Mouse (Mus musculus) myocyte (in vitro differentiated cells): ENCODE data around the gene Phf14. TPM values are rescaled to one million over a fixed set of nuclear protein-coding genes. Genes with fewer than 3 reads are reported as not detected.

Experiments
- H3K27me3 ChIP-seq: one replicate; pipeline ENCODE4 v1.6.1; 2011; ENCODE audit not compliant: control insufficient read depth, insufficient read depth, insufficient read length
- H3K36me3 ChIP-seq: one replicate; pipeline ENCODE4 v1.6.1; 2011; ENCODE audit not compliant: control insufficient read depth, insufficient read depth
- H3K4me2 ChIP-seq: one replicate; pipeline ENCODE4 v1.6.1; 2011; ENCODE audit warnings: low read depth, control low read depth
- H3K4me3 ChIP-seq: one replicate; pipeline ENCODE4 v1.5.1; 2011; ENCODE audit warnings: mild to moderate bottlenecking, control low read depth, moderate library complexity
- H3K79me2 ChIP-seq: one replicate; pipeline ENCODE4 v1.6.1; 2011; ENCODE audit not compliant: control insufficient read depth, insufficient read depth
- H3ac ChIP-seq: one replicate; pipeline ENCODE4 v1.6.1; 2011; ENCODE audit not compliant: control insufficient read depth, insufficient read length
- CEBPB ChIP-seq: IDR thresholded peaks from 2 replicates; pipeline ENCODE4 v1.6.1; 2011; ENCODE audit warnings: mild to moderate bottlenecking, moderate library complexity; ENCODE audit not compliant: poor library complexity, insufficient read depth, severe bottlenecking
- E2F4 ChIP-seq: IDR thresholded peaks from one replicate; pipeline ENCODE4 v1.6.1; 2011; ENCODE audit warnings: mild to moderate bottlenecking, control low read depth, moderate library complexity; ENCODE audit not compliant: insufficient read depth
- MAX ChIP-seq: IDR thresholded peaks from one replicate; pipeline ENCODE4 v1.6.1; 2011; ENCODE audit warnings: low read depth, mild to moderate bottlenecking, control low read depth
- MYOD1 ChIP-seq, 3 experiments: IDR thresholded peaks; one replicate each; pipeline ENCODE4 v1.6.1; 2011; ENCODE audit warnings: control low read depth in 2 of 3, low read depth in 2 of 3, mild to moderate bottlenecking in 2 of 3, moderate library complexity in 1 of 3; ENCODE audit not compliant: insufficient read length in 2 of 3, control insufficient read depth in 1 of 3
- MYOG ChIP-seq, 3 experiments: IDR thresholded peaks; one replicate each; pipeline ENCODE4 v1.6.1; 2011; ENCODE audit warnings: control low read depth in 2 of 3, low read depth in 2 of 3, mild to moderate bottlenecking in 2 of 3; ENCODE audit not compliant: insufficient read length in 2 of 3, control insufficient read depth in 1 of 3, insufficient read depth in 1 of 3
- POLR2A ChIP-seq: IDR thresholded peaks from one replicate; pipeline ENCODE4 v1.6.1; 2011; ENCODE audit warnings: low read depth, mild to moderate bottlenecking, control low read depth, moderate library complexity; ENCODE audit not compliant: insufficient read length
- POLR2AphosphoS2 ChIP-seq: IDR thresholded peaks from one replicate; pipeline ENCODE4 v1.6.1; 2011; ENCODE audit warnings: low read depth, control low read depth; ENCODE audit not compliant: insufficient read length
- REST ChIP-seq: IDR thresholded peaks from one replicate; pipeline ENCODE4 v1.6.1; 2011; ENCODE audit warnings: mild to moderate bottlenecking, control low read depth, moderate library complexity; ENCODE audit not compliant: insufficient read depth, insufficient read length
- SRF ChIP-seq: IDR thresholded peaks from one replicate; pipeline ENCODE4 v1.6.1; 2011; ENCODE audit warnings: low read depth; ENCODE audit not compliant: control insufficient read depth, insufficient read length
- TCF12 ChIP-seq: IDR thresholded peaks from one replicate; pipeline ENCODE4 v1.6.1; 2011; ENCODE audit warnings: mild to moderate bottlenecking, control low read depth; ENCODE audit not compliant: poor library complexity, insufficient read depth, severe bottlenecking
- TCF3 ChIP-seq: IDR thresholded peaks from one replicate; pipeline ENCODE4 v1.6.1; 2011; ENCODE audit warnings: low read depth, control low read depth; ENCODE audit not compliant: insufficient read length
- USF1 ChIP-seq: IDR thresholded peaks from one replicate; pipeline ENCODE4 v1.6.1; 2011; ENCODE audit warnings: low read depth, mild to moderate bottlenecking, control low read depth, moderate library complexity
- polyA plus RNA-seq: library from polyadenylated mRNA; unstranded; fragments of >200 nt; fragmentation: generic; extraction: Trizol; gene quantifications from one replicate; pipeline ENCODE4 v1.2.1, GENCODE M21; 2012; ENCODE audit warnings: missing spikeins

The Phf14 gene
- polyA plus RNA-seq, 1 experiment: 11.0 TPM

DNA sequence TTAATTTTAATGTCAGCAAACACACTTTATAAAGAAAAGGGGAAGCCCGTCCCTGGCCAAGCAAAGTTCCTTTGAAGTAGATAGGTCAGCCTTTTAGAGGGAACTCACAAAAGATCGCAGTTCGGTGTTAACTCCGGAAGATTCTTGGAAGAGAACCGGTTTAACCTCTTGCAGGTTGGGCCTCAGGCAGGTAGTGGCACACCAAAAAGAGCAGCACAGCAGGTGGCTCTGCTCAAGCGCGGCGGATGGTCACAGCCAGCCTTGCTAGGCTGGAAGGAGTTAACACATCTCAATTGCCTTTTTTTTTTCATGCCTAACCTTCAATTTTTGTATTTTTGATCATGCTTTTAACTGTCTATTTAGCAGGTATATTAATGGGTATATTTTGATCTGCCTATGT is 200.2 kb downstream of the Phf14 start:
- Histone ChIP-seq H3K27me3 (no peaks in the 10 kb centered on the region), H3K79me2 (no peaks in the 10 kb centered on the region), H3K36me3 (no peaks in the 10 kb centered on the region), H3K4me3 (no peak overlapping the region), H3K4me2 (no peak overlapping the region), H3ac (no peak overlapping the region)
- TF ChIP-seq TCF12 (no peak), MAX (no peak), SRF (no peak), POLR2A (no peak), E2F4 (no peak), MYOD1 (IDR thresholded peaks at IDR 0.05; ENCODE audit: control insufficient read depth in 1 of 3, insufficient read length in 2 of 3, low read depth in 2 of 3) (no peak), MYOG (IDR thresholded peaks at IDR 0.05; ENCODE audit: control insufficient read depth in 1 of 3, insufficient read depth in 1 of 3, insufficient read length in 2 of 3, low read depth in 2 of 3) (no peak), TCF3 (no peak), REST (no peak), USF1 (no peak), POLR2AphosphoS2 (no peak), CEBPB (no peak)

DNA sequence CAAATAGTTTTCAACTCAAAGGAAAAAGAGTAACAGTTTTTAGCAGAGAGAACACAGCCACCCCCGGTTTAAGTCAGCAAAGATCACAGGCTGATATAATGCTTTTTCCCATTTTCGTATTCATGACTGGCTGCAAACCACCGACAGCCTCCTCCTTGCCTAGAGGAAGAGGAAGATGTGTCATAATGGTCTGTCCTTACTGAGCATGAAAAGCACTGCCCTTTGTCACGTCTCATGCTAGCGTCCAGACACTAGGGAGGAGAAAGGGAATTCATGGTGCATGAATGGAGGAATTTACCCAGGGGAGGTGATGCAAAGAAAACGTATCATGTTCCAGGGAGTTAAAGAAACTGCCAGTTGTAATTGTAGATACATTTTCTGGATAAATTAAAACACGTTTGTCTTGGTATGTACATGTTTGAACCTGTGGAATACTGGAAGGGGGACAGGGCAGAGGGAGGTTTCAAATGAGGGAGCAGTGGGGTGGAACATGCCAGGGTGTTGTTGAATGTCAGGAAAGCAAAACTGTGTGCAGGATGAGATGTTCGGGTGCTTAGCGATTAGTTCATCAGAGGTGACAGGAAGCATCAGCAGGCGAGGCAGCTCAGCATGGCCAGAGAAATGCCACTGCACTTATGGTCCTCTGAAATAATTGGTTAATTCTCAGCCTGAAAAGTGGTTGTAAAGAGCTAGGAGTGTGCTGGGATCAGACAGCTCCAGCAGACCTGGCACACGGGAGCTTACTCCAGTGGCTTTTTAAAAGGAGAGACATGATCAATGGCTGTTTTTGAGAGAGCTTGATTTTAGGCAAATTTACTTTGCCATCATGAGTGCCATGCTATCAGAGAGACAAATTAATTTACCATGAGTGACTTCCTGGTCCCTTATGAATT is 209.6 kb downstream of the Phf14 start:
- no peak overlapping the region for H3ac ChIP-seq

DNA sequence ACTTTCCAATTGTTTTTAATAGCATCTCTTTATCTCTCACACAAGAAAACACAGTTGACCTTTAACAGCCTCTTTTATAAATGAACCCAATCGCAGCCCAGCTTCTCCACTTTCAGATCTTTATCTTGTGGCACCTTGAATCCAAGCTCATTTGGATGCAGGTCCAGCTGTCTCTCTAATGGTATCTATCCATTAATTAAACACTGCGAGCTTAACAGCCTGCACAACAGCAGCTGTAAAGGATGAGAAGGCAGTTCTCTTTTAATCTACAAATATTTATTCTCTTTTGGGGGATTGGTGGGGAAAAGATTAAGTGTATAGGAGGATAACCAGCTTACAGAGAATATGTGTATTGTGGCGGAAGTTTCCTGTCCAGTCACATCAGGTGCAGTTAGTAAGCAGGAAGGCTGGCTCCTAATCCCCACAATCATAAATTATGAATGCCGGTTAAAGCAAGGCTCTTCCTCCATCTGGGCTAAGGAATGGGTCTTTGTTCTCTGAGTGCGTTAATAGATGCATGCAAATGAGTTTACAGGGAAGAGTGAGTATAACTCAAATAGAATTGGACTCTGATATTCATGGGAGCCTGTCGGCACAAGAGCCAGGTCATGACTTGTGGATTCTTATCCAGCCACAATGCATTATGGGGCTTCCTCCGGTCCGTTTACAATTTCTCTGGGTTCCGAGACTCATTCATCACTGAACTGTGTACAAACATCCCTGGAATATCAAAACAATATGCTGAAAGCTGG is 210.4 kb downstream of the Phf14 start:
- no peak overlapping the region for H3K4me3 ChIP-seq
- H3K27me3 ChIP-seq: no peaks in the 10 kb centered on the region
- H3K4me2 ChIP-seq: no peak overlapping the region
- no peaks in the 10 kb centered on the region for H3K36me3 ChIP-seq
- no peak for TF ChIP-seq E2F4
- no peak for TF ChIP-seq REST
- TF ChIP-seq TCF12: no peak
- TF ChIP-seq USF1: no peak
- no peak for TF ChIP-seq MAX
- TF ChIP-seq CEBPB: no peak
- TF ChIP-seq SRF: no peak
- no peak for TF ChIP-seq POLR2A
- no peak overlapping the region for H3ac ChIP-seq
- no peaks in the 10 kb centered on the region for H3K79me2 ChIP-seq

More for the DNA sequence above, 209.6 kb downstream of the Phf14 start:
- Histone ChIP-seq H3K27me3 (no peaks in the 10 kb centered on the region), H3K36me3 (no peaks in the 10 kb centered on the region), H3K4me3 (no peak overlapping the region), H3K4me2 (peak overlapping the region; percentile 30), H3K79me2 (no peaks in the 10 kb centered on the region)
- TF ChIP-seq USF1 (no peak), REST (no peak), POLR2A (no peak), E2F4 (no peak), TCF12 (no peak), CEBPB (no peak), SRF (no peak), POLR2AphosphoS2 (no peak), TCF3 (no peak)

DNA sequence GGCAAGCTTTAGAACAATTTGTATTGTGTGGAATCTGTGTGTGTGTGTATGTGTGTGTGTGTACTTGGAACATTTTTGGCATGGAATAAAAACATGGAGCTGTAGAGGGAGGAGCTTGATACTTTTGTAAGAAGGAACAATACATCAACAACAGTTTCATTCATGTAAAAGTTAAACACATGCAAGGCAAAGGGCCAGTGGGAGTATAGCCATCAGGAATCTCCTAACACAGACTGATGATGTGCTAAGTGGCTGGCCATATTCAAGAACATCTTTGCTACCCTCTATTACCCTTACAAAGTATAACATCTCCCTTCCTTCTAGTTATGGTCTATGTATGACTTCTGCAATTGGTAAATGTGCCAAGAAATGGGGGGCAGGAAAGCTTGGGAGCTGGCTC is 215.2 kb downstream of the Phf14 start:
- Histone ChIP-seq H3ac (no peak overlapping the region), H3K4me3 (no peak overlapping the region), H3K79me2 (no peaks in the 10 kb centered on the region), H3K4me2 (no peak overlapping the region), H3K27me3 (no peaks in the 10 kb centered on the region), H3K36me3 (no peaks in the 10 kb centered on the region)
- TF ChIP-seq MYOG (IDR thresholded peaks at IDR 0.05; ENCODE audit: control insufficient read depth in 1 of 3, insufficient read depth in 1 of 3, insufficient read length in 2 of 3, low read depth in 2 of 3): no peak
- TF ChIP-seq CEBPB: no peak
- TF ChIP-seq MYOD1 (IDR thresholded peaks at IDR 0.05; ENCODE audit: control insufficient read depth in 1 of 3, insufficient read length in 2 of 3, low read depth in 2 of 3): no peak
- no peak for TF ChIP-seq TCF12
- no peak for TF ChIP-seq TCF3
- no peak for TF ChIP-seq POLR2AphosphoS2
- no peak for TF ChIP-seq USF1
- TF ChIP-seq REST: no peak
- TF ChIP-seq MAX: no peak
- no peak for TF ChIP-seq SRF
- TF ChIP-seq POLR2A: no peak
- TF ChIP-seq E2F4: no peak
